Mouse (Mus musculus) liver, embryonic 16.5 days (tissue): Measurements from ENCODE around the gene Pask. TPM values are rescaled to one million over a fixed set of nuclear protein-coding genes. Genes with fewer than 3 reads are reported as not detected.
"Not testable (repeated sequence)": the region's sequence is repeated elsewhere in the genome, so short reads cannot be mapped to it uniquely, and the experiment has no call there.

Experiments used
- ATAC-seq: fragments of 200-750 bp; cut with Nextera tagmentation; 2 replicates; pipeline ENCODE4 v1.8.0; 2017; ENCODE audit warnings: low read depth, mild to moderate bottlenecking, moderate number of reproducible peaks, moderate library complexity
- H3K27ac ChIP-seq: fragments of 300-500 bp; sonication (generic); 2 replicates; pipeline ENCODE4 v1.5.1; 2014; ENCODE audit warnings: mild to moderate bottlenecking, low read length
- H3K27me3 ChIP-seq: fragments of 300-500 bp; sonication (generic); 2 replicates; pipeline ENCODE4 v1.6.1; 2014; ENCODE audit warnings: low read depth, low read length, mixed read lengths; ENCODE audit not compliant: control insufficient read depth, insufficient read depth
- H3K36me3 ChIP-seq: fragments of 300-500 bp; sonication (generic); 2 replicates; pipeline ENCODE4 v1.6.1; 2014; ENCODE audit warnings: mild to moderate bottlenecking; ENCODE audit not compliant: control insufficient read depth, insufficient read depth
- H3K4me1 ChIP-seq: fragments of 300-500 bp; sonication (generic); 2 replicates; pipeline ENCODE4 v1.6.1; 2014; ENCODE audit warnings: low read depth, low read length, mixed read lengths; ENCODE audit not compliant: control insufficient read depth
- H3K4me2 ChIP-seq: fragments of 300-500 bp; sonication (generic); 2 replicates; pipeline ENCODE4 v1.6.1; 2014; ENCODE audit warnings: low read depth, low read length, mixed read lengths
- H3K4me3 ChIP-seq: fragments of 300-500 bp; sonication (generic); 2 replicates; pipeline ENCODE4 v1.5.1; 2014; ENCODE audit warnings: low read depth, mild to moderate bottlenecking, low read length
- H3K9ac ChIP-seq: fragments of 300-500 bp; sonication (generic); 2 replicates; pipeline ENCODE4 v1.6.1; 2014; ENCODE audit warnings: low read depth, low read length
- H3K9me3 ChIP-seq: fragments of 300-500 bp; sonication (generic); replicated peaks from 2 replicates; pipeline ENCODE4 v1.6.1; 2016; ENCODE audit warnings: low read length; ENCODE audit not compliant: control insufficient read depth
- WGBS: fragments of 180-500 bp; shearing (Covaris S2); extraction: QIAGEN DNeasy Blood & Tissue Kit; methylation state at CpG from one replicate; pipeline ENCODE4 v1.1.7; 2014; ENCODE audit not compliant: insufficient replicate concordance; 5-methylcytosine and 5-hydroxymethylcytosine counted together
- polyA plus RNA-seq: library from polyadenylated mRNA; unstranded; fragments of >200 nt; fragmentation: Nextera tagmentation; extraction: Ambion mirVana; gene quantifications from 2 replicates; pipeline ENCODE4 v1.2.1, GENCODE M21; 2015

Pask gene
- polyA plus RNA-seq, 1 experiment from 2014 or later: 5.7 TPM

DNA sequence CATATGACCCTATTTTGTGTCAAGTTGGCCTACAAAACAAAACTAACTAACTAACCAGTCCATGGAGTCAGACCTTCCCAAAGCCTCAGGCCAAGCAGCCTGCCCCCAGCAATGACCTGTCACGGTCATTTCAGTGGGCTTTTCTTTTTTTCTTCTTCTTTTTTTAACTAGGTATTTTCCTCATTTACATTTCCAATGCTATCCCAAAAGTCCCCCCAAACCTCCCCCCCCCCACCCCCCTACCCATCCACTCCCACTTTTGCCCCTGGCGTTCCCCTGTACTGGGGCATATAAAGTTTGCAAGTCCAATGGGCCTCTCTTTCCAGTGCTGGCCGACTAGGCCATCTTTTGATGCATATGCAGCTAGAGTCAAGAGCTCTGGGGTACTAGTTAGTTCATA, 48.8 kb downstream of the Pask start:
- not testable (repeated sequence) for ATAC-seq, H3K27me3 ChIP-seq
- 63% methylated on average over 3 of the region's 3 CpGs for WGBS

GRCm38 (mm10) chr1:93292006-93292405, 51.3 kb downstream of the Pask start:
- 68% methylated on average over 8 of the region's 8 CpGs for WGBS
- Histone ChIP-seq H3K27me3 (no peaks in the 10 kb centered on the region), H3K4me3 (no peak overlapping the region), H3K4me1 (no peaks in the 10 kb centered on the region), H3K36me3 (no peaks in the 10 kb centered on the region; the same call in 1 of the 2 replicates), H3K27ac (no peak overlapping the region), H3K9me3 (no peaks in the 10 kb centered on the region), H3K4me2 (no peak overlapping the region), H3K9ac (no peak overlapping the region)
- ATAC-seq: no peak

More for the DNA sequence above, 48.8 kb downstream of the Pask start:
- H3K36me3 ChIP-seq, H3K27ac ChIP-seq, H3K4me3 ChIP-seq, H3K9ac ChIP-seq, H3K4me1 ChIP-seq, H3K4me2 ChIP-seq, H3K9me3 ChIP-seq: not testable (repeated sequence)

- H3K9ac ChIP-seq: no peak overlapping the region
- 86% methylated on average over 1 of the region's 1 CpGs for WGBS
- no peak for ATAC-seq
- no peak overlapping the region for H3K27ac ChIP-seq
- no peaks in the 10 kb centered on the region for H3K4me1 ChIP-seq
- no peak overlapping the region for H3K4me2 ChIP-seq
- H3K27me3 ChIP-seq: no peaks in the 10 kb centered on the region
- H3K36me3 ChIP-seq: no peaks in the 10 kb centered on the region; the same call in 1 of the 2 replicates
- no peaks in the 10 kb centered on the region for H3K9me3 ChIP-seq
- no peak overlapping the region for H3K4me3 ChIP-seq
Observed at GRCm38 (mm10) chr1:93291591-93291990, 51.7 kb downstream of the Pask start.

DNA sequence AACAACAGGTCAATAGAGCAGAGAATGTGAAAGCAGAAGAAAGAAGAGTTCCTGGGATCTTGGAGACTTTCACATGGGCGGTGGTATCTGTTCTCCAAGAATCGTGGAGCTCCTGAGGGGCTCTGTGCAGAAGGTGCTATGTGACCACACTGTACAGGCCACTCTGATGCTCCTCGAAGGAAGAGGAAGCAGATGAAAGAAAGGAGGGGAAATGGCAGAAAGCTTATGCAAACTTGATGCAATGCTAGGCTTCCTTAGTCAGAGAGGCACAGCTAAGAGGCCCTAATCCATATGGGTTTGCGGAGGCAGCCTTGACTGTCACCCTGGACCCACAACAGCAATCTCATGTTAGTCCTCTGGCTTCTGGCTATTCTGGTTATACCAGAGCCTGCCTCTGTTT, 52.3 kb downstream of the Pask start:
- Histone ChIP-seq H3K4me1 (no peaks in the 10 kb centered on the region), H3K4me2 (no peak overlapping the region), H3K36me3 (no peaks in the 10 kb centered on the region; the same call in 1 of the 2 replicates), H3K9me3 (no peaks in the 10 kb centered on the region), H3K9ac (no peak overlapping the region), H3K27me3 (no peaks in the 10 kb centered on the region), H3K27ac (no peak overlapping the region), H3K4me3 (no peak overlapping the region)
- no peak for ATAC-seq
- WGBS: 40% methylated on average over 4 of the region's 4 CpGs

GRCm38 (mm10) chr1:93289678-93290214, 53.5 kb downstream of the Pask start:
- Histone ChIP-seq H3K4me1 (no peaks in the 10 kb centered on the region), H3K36me3 (no peaks in the 10 kb centered on the region), H3K27ac (no peak overlapping the region), H3K27me3 (no peaks in the 10 kb centered on the region), H3K4me2 (no peak overlapping the region), H3K9me3 (no peaks in the 10 kb centered on the region), H3K4me3 (no peak overlapping the region), H3K9ac (no peak overlapping the region)
- no peak for ATAC-seq
- 9% methylated on average over 3 of the region's 3 CpGs for WGBS

DNA sequence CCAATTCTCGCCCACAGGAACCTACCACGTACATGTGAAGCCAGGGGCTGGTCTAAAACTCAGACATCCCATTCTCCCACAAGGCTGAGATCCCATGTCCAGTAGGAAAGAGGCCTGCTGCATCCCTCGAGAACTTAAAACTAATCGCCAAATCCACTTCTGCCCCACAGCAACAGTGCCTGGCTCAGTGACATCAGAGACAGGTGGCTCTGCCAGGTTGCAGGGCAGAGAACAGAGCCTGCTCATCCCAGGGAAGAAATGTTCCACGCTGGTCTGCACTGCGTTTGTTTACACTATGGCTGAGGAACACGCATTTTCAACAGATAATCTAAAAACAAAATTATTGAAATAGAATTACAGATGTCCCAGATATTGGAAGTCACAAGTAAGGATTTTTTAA, 66.2 kb downstream of the Pask start:
- Histone ChIP-seq H3K4me1 (no peaks in the 10 kb centered on the region), H3K27ac (no peak overlapping the region), H3K4me3 (no peak overlapping the region), H3K9me3 (no peaks in the 10 kb centered on the region), H3K36me3 (no peaks in the 10 kb centered on the region), H3K27me3 (no peaks in the 10 kb centered on the region), H3K4me2 (no peak overlapping the region), H3K9ac (no peak overlapping the region)
- ATAC-seq: no peak
- 54% methylated on average over 7 of the region's 7 CpGs for WGBS

DNA sequence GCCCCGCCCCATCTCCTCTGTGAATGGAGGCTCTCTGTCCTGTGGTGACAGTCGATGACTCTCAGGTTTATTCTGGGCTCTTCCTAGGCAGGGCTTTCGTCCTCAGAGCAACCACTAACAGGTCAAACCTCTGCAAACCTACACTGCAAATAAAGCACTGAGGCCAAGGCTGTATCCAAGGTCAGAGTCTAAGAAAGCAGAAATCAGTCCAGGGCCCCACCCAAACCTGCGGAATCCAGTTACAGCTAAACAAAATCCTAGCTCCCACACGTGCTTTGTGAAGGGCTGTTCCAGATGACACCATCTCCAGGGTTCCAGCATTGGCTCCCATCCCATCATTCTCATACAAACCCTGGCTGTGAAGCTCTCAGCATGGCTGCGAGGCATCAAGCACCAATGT, 67.7 kb downstream of the Pask start:
- H3K4me2 ChIP-seq: no peak overlapping the region
- H3K27ac ChIP-seq: no peak overlapping the region
- H3K36me3 ChIP-seq: no peaks in the 10 kb centered on the region
- no peak for ATAC-seq
- no peaks in the 10 kb centered on the region for H3K9me3 ChIP-seq
- no peak overlapping the region for H3K9ac ChIP-seq
- H3K27me3 ChIP-seq: no peaks in the 10 kb centered on the region
- no peak overlapping the region for H3K4me3 ChIP-seq
- 55% methylated on average over 6 of the region's 6 CpGs for WGBS
- H3K4me1 ChIP-seq: no peaks in the 10 kb centered on the region

DNA sequence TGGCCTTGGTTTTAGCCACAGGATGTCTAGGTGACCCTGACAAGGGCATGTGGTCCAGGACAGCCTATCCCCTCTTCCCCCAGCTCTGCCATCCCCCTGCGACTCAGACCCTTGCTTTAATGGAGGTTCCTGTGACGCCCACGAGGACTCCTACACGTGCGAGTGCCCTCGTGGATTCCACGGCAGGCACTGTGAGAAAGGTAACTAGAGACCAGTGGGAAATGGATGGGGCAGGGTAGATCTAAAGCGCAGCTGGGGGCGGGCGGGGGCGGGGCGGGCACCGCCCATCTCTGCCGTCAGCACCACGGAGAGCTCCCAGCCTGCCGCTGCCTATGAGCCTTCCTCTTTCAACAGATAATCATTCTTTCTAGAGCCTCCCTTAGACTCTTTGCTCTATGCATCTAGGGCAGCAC, 70.9 kb downstream of the Pask start:
- Histone ChIP-seq H3K27me3 (no peaks in the 10 kb centered on the region), H3K4me3 (no peak overlapping the region), H3K9ac (no peak overlapping the region), H3K4me2 (no peak overlapping the region), H3K27ac (no peak overlapping the region), H3K9me3 (no peaks in the 10 kb centered on the region), H3K36me3 (no peaks in the 10 kb centered on the region), H3K4me1 (no peaks in the 10 kb centered on the region)
- 3% methylated on average over 16 of the region's 16 CpGs for WGBS
- ATAC-seq: no peak

GRCm38 (mm10) chr1:93271751-93272150, 71.5 kb downstream of the Pask start:
- no peak overlapping the region for H3K9ac ChIP-seq
- ATAC-seq: no peak
- H3K4me3 ChIP-seq: no peak overlapping the region
- H3K9me3 ChIP-seq: no peaks in the 10 kb centered on the region
- H3K4me2 ChIP-seq: no peak overlapping the region
- H3K27ac ChIP-seq: no peak overlapping the region
- 57% methylated on average over 5 of the region's 6 CpGs for WGBS
- H3K36me3 ChIP-seq: no peaks in the 10 kb centered on the region
- H3K4me1 ChIP-seq: no peaks in the 10 kb centered on the region
- H3K27me3 ChIP-seq: no peaks in the 10 kb centered on the region
